Mouse (Mus musculus): ENCODE data around the gene Gucy2f. TPM values are rescaled to one million over a fixed set of nuclear protein-coding genes. Genes with fewer than 3 reads are reported as not detected.
A peak's percentile ranks its signal among the peaks of the same experiment; 100 is the strongest.

Gene Gucy2f
- polyA plus RNA-seq, 1 experiment from 2014 or later = not detected

GRCm38 (mm10) chrX:142200295-142200694, 3.6 kb upstream of the Gucy2f start:
- Histone ChIP-seq H3K4me2 (no peak overlapping the region), H3K27ac (ENCODE audit: low read depth, low read length) (no peak overlapping the region), H3K36me3 (ENCODE audit: control insufficient read depth, insufficient read depth, low read length) (no peaks in the 10 kb centered on the region), H3K4me1 (ENCODE audit: control insufficient read depth, insufficient read depth, low read length) (no peaks in the 10 kb centered on the region), H3K4me3 (ENCODE audit: low read depth, low read length) (no peak overlapping the region), H3K9me3 (ENCODE audit: control insufficient read depth, low read length) (no peaks in the 10 kb centered on the region), H3K27me3 (ENCODE audit: control insufficient read depth, insufficient read depth, low read length) (peaks cover 7% of the 10 kb centered on the region), H3K9ac (ENCODE audit: low read length) (no peak overlapping the region)
- ATAC-seq (ENCODE audit: low FRiP score) (no peak), DNase-seq (ENCODE audit: low spot score, missing footprints) (peak; percentile 94)
- 18% methylated on average over 3 of the region's 3 CpGs for WGBS

GRCm38 (mm10) chrX:142195551-142195950, 1.2 kb downstream of the Gucy2f start:
- H3K36me3 ChIP-seq (ENCODE audit: control insufficient read depth, insufficient read depth, low read length) = no peaks in the 10 kb centered on the region
- H3K9me3 ChIP-seq (ENCODE audit: control insufficient read depth, low read length) = no peaks in the 10 kb centered on the region
- no peak overlapping the region for H3K27ac ChIP-seq (ENCODE audit: low read depth, low read length)
- no peak for ATAC-seq (ENCODE audit: low FRiP score)
- no peaks in the 10 kb centered on the region for H3K4me1 ChIP-seq (ENCODE audit: control insufficient read depth, insufficient read depth, low read length)
- H3K4me2 ChIP-seq = no peak overlapping the region
- no peak for DNase-seq (ENCODE audit: low spot score, missing footprints)
- H3K9ac ChIP-seq (ENCODE audit: low read length) = no peak overlapping the region
- no peak overlapping the region for H3K4me3 ChIP-seq (ENCODE audit: low read depth, low read length)
- H3K27me3 ChIP-seq (ENCODE audit: control insufficient read depth, insufficient read depth, low read length) = peaks cover 10% of the 10 kb centered on the region
- 75% methylated on average over 1 of the region's 1 CpGs for WGBS

DNA sequence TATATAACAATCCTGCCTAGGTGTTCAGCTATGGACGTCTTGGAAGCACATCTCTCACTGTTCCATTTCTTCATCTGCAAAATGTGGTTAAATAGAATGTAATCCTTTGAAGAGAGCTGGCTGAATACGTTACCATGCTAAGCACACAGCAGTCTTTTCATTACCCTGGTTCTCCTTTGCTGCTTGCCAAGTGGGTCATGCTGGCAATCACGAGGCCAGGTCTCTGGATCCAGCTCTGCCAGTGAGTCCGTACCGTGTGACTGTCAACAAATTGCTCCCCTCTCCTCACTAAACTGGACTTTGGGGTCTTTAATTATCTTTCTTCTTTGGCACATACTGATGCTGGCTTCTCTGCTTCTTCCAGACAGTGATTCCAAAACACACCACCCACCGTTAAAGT, 2.3 kb downstream of the Gucy2f start:
- H3K27me3 ChIP-seq (ENCODE audit: control insufficient read depth, insufficient read depth, low read length) = peaks cover 15% of the 10 kb centered on the region
- H3K9ac ChIP-seq (ENCODE audit: low read length) = no peak overlapping the region
- no peaks in the 10 kb centered on the region for H3K9me3 ChIP-seq (ENCODE audit: control insufficient read depth, low read length)
- no peak overlapping the region for H3K27ac ChIP-seq (ENCODE audit: low read depth, low read length)
- DNase-seq (ENCODE audit: low spot score, missing footprints) (no peak), ATAC-seq (ENCODE audit: low FRiP score) (no peak)
- WGBS = 68% methylated on average over 6 of the region's 6 CpGs
- H3K36me3 ChIP-seq (ENCODE audit: control insufficient read depth, insufficient read depth, low read length) = no peaks in the 10 kb centered on the region
- H3K4me1 ChIP-seq (ENCODE audit: control insufficient read depth, insufficient read depth, low read length) = no peaks in the 10 kb centered on the region
- H3K4me3 ChIP-seq (ENCODE audit: low read depth, low read length) = no peak overlapping the region
- no peak overlapping the region for H3K4me2 ChIP-seq

GRCm38 (mm10) chrX:142190355-142190754, 6.4 kb downstream of the Gucy2f start:
- H3K4me3 ChIP-seq (ENCODE audit: low read depth, low read length) = no peak overlapping the region
- no peak for DNase-seq (ENCODE audit: low spot score, missing footprints)
- no peak for ATAC-seq (ENCODE audit: low FRiP score)
- peaks cover 9% of the 10 kb centered on the region for H3K27me3 ChIP-seq (ENCODE audit: control insufficient read depth, insufficient read depth, low read length)
- no peak overlapping the region for H3K4me2 ChIP-seq
- no peaks in the 10 kb centered on the region for H3K9me3 ChIP-seq (ENCODE audit: control insufficient read depth, low read length)
- WGBS = 71% methylated on average over 2 of the region's 2 CpGs
- no peak overlapping the region for H3K9ac ChIP-seq (ENCODE audit: low read length)
- no peaks in the 10 kb centered on the region for H3K4me1 ChIP-seq (ENCODE audit: control insufficient read depth, insufficient read depth, low read length)
- H3K27ac ChIP-seq (ENCODE audit: low read depth, low read length) = no peak overlapping the region
- no peaks in the 10 kb centered on the region for H3K36me3 ChIP-seq (ENCODE audit: control insufficient read depth, insufficient read depth, low read length)

- WGBS = 31% methylated on average over 22 of the region's 22 CpGs
- ATAC-seq (ENCODE audit: low FRiP score) = peak; percentile 73
- Histone ChIP-seq H3K36me3 (ENCODE audit: control insufficient read depth, insufficient read depth, low read length) (no peaks in the 10 kb centered on the region), H3K4me1 (ENCODE audit: control insufficient read depth, insufficient read depth, low read length) (no peaks in the 10 kb centered on the region), H3K9me3 (ENCODE audit: control insufficient read depth, low read length) (no peaks in the 10 kb centered on the region), H3K4me2 (0 out of 2 replicates have a peak overlapping the region, but pooled peaks have one; percentile 19), H3K27me3 (ENCODE audit: control insufficient read depth, insufficient read depth, low read length) (peaks cover 9% of the 10 kb centered on the region), H3K9ac (ENCODE audit: low read length) (no peak overlapping the region; the same call in 1 of the 2 replicates), H3K4me3 (ENCODE audit: low read depth, low read length) (no peak overlapping the region), H3K27ac (ENCODE audit: low read depth, low read length) (no peak overlapping the region)
- peak; percentile 90 for DNase-seq (ENCODE audit: low spot score, missing footprints)
Measured at GRCm38 (mm10) chrX:142189023-142189703, 7.6 kb downstream of the Gucy2f start.

GRCm38 (mm10) chrX:142182026-142182425, 14.7 kb downstream of the Gucy2f start:
- H3K27me3 ChIP-seq (ENCODE audit: control insufficient read depth, insufficient read depth, low read length) = peaks cover 4% of the 10 kb centered on the region; the same call in 1 of the 2 replicates
- no peak overlapping the region for H3K4me3 ChIP-seq (ENCODE audit: low read depth, low read length)
- no peaks in the 10 kb centered on the region for H3K36me3 ChIP-seq (ENCODE audit: control insufficient read depth, insufficient read depth, low read length)
- WGBS = 96% methylated on average over 2 of the region's 2 CpGs
- DNase-seq (ENCODE audit: low spot score, missing footprints) = no peak
- no peaks in the 10 kb centered on the region for H3K4me1 ChIP-seq (ENCODE audit: control insufficient read depth, insufficient read depth, low read length)
- H3K9ac ChIP-seq (ENCODE audit: low read length) = no peak overlapping the region
- no peak overlapping the region for H3K27ac ChIP-seq (ENCODE audit: low read depth, low read length)
- no peaks in the 10 kb centered on the region for H3K9me3 ChIP-seq (ENCODE audit: control insufficient read depth, low read length)
- no peak overlapping the region for H3K4me2 ChIP-seq
- ATAC-seq (ENCODE audit: low FRiP score) = no peak

- Histone ChIP-seq H3K9ac (ENCODE audit: low read length) (no peak overlapping the region), H3K27me3 (ENCODE audit: control insufficient read depth, insufficient read depth, low read length) (peaks cover 7% of the 10 kb centered on the region), H3K27ac (ENCODE audit: low read depth, low read length) (no peak overlapping the region), H3K4me3 (ENCODE audit: low read depth, low read length) (no peak overlapping the region), H3K9me3 (ENCODE audit: control insufficient read depth, low read length) (no peaks in the 10 kb centered on the region), H3K4me2 (no peak overlapping the region), H3K36me3 (ENCODE audit: control insufficient read depth, insufficient read depth, low read length) (no peaks in the 10 kb centered on the region), H3K4me1 (ENCODE audit: control insufficient read depth, insufficient read depth, low read length) (no peaks in the 10 kb centered on the region)
- ATAC-seq (ENCODE audit: low FRiP score) = no peak
- no peak for DNase-seq (ENCODE audit: low spot score, missing footprints)
Measured at GRCm38 (mm10) chrX:142176981-142177380, 19.8 kb downstream of the Gucy2f start.

DNA sequence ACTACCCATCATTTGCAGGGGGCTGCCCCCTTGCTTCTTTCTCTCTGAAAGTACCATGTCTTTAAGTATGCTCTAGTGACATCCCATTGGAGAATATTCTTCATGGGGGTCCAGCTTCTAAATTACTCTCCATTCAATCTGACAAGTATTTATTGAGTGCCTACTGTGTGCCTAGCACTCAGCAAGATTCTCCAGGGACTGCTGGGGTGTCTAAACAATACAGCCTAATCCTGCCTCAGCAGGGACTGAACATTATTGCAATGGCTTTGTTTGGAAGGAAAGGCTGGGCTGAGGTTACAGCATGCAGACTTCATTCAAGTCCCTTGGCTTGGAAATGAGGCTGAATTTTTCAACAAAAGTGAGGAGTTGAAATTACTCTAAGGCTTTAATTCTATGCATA, 81.0 kb downstream of the Gucy2f start:
- no peak for DNase-seq (ENCODE audit: low spot score, missing footprints)
- H3K9ac ChIP-seq (ENCODE audit: low read length) = no peak overlapping the region
- no peak overlapping the region for H3K27ac ChIP-seq (ENCODE audit: low read depth, low read length)
- H3K36me3 ChIP-seq (ENCODE audit: control insufficient read depth, insufficient read depth, low read length) = no peaks in the 10 kb centered on the region
- H3K27me3 ChIP-seq (ENCODE audit: control insufficient read depth, insufficient read depth, low read length) = peaks cover 7% of the 10 kb centered on the region
- H3K4me1 ChIP-seq (ENCODE audit: control insufficient read depth, insufficient read depth, low read length) = no peaks in the 10 kb centered on the region
- no peak overlapping the region for H3K4me2 ChIP-seq
- no peak overlapping the region for H3K4me3 ChIP-seq (ENCODE audit: low read depth, low read length)
- no peaks in the 10 kb centered on the region for H3K9me3 ChIP-seq (ENCODE audit: control insufficient read depth, low read length)
- no peak for ATAC-seq (ENCODE audit: low FRiP score)

DNA sequence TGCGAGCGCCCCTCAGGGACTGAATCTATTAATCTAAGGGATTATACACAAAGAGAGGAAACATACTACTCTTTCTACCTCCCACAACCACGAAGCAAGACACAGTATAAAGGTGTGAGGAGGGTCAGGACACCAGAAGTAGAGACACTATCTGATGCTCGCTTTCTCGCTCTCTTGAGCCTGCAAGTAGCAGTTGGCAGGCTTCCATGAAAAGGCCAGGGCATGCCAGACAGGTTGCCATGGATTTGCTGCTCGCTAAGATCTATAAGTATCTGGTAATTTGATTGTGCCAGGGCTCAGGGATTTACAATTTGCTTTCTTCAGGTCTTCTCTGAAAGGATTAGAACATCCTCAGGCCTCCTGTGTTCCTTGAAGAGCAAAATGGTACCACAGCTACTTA, 85.5 kb downstream of the Gucy2f start:
- no peaks in the 10 kb centered on the region for H3K9me3 ChIP-seq (ENCODE audit: control insufficient read depth, low read length)
- no peak overlapping the region for H3K9ac ChIP-seq (ENCODE audit: low read length)
- ATAC-seq (ENCODE audit: low FRiP score) (no peak), DNase-seq (ENCODE audit: low spot score, missing footprints) (no peak)
- peaks cover 10% of the 10 kb centered on the region for H3K27me3 ChIP-seq (ENCODE audit: control insufficient read depth, insufficient read depth, low read length)
- no peaks in the 10 kb centered on the region for H3K4me1 ChIP-seq (ENCODE audit: control insufficient read depth, insufficient read depth, low read length)
- H3K4me3 ChIP-seq (ENCODE audit: low read depth, low read length) = no peak overlapping the region
- no peaks in the 10 kb centered on the region for H3K36me3 ChIP-seq (ENCODE audit: control insufficient read depth, insufficient read depth, low read length)
- WGBS = 58% methylated on average over 6 of the region's 6 CpGs
- H3K4me2 ChIP-seq = no peak overlapping the region
- H3K27ac ChIP-seq (ENCODE audit: low read depth, low read length) = no peak overlapping the region

Data from midbrain, embryonic 11.5 days (tissue).